Mouse (Mus musculus) spleen, postnatal 4 days (tissue): ENCODE results near the gene Slc12a9.

ENCODE experiments used
- DNase-seq, 2 experiments: peaks; one replicate each; pipeline ENCODE4 v3.0.0; 2022; ENCODE audit warnings: low spot score in 2 of 2

The Slc12a9 gene

DNA sequence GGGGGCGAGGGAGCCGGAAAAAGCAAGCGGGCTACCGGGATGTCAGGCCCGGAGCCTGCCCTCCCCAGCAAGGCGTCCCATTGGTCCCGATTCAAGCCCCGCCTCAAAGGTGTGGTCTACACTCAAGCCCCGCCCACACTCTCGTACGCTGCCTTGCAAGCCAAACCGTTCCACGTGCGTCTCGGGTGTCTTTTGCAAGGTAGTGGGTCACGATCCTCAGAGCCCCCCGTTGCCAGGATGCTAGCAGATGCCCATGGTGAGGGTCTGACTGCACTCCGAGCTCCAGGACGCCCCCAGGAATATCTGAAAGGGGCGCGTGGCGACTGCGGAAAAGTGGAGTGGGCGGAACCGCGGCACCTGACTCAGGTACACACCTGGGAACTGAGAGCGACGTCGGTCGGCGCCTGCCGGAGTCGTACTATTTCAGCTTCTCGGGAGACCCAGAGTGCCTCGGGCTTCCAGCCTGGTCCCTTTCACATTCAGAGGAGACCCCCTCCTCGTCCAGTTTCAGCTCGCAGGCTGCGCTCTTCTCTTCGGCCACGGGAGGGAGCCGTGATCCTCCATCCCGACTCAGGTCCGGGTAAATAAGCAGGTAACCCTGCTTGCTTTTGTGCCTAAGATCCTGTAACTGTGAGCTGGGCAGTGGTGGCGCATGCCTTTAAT, at the start of gene Slc12a9:
Slc12a9 (minus strand) TSS at position 86 of the 663 bp plus-strand sequence.
- DNase-seq = peak; percentile 93 to 94

DNA sequence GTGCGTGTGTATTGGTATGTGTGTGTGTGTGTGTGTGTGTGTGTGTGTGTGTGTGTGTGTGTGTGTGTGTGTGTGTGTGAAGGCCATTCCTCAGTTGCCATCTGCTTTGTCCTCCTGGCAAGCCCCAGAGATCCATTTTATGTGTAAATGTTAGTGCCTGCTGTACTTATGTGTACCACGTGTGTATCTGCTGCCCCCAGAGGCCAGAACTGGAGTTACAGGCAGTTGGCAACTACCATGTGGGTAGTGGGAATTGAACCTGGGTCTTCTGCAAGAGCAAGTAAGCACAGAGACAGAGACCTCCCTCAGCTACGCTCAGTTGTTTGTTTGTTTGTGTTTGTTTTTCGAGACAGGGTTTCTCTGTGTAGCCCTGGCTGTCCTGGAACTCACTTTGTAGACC, 47.8 kb upstream of the Slc12a9 start:
- peak; percentile 56 to 85 for DNase-seq

DNA sequence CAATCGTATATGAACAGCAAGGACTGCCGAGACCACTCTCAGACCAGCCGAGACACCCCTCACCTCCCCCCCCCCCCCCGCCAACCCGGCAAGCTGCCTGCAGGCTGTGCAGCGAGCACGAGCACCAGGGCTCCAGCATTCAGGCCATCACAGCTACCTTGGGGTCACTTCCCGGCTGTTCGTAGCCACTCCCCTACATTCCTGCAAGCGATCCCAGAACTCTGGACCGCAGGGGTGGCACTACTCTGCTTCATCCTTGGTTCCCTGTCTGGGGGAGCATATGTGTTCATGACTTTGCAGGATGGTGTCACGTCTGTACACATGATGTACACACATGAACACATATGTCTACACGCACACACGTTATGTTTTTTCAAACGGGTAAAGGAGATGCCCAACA, 44.2 kb upstream of the Slc12a9 start:
- no peak for DNase-seq

DNA sequence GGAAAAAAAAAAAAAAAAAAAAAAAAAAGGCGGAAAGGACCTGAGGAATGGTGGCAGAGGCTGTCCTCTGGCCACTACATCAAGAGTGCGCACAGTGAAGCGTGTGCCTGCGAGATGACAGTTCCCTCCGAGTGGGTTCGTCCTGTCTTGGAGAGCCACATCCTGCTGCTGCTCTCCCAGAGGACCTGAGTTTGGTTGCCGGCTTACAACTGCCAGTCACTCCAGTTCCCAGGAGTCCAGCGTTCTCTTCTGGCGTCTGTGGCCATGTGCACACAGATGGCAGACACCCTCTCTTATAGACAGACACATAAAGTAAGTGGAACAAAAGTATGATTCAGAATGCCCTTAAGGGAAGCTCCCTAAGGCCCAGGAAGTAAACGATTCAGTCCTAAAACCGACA, 43.8 kb upstream of the Slc12a9 start:
- no peak for DNase-seq

DNA sequence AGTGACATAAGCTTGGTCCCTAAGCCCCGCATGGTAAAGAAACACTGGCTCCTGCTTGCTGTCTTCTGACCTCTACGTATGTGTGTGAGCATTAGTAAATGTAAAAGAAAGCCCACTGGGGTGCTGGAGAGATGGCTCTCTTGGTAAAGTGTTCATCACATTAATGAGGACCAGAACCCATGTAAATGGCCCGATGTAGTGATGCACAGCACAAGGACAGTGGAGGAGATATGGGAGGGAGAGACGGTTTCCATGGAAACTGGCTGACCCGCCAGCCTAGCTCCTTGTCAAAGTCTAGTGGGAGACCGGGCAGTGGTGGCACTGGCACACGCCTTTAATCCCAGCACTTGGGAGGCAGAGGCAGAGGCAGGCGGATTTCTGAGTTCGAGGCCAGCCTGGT, 43.3 kb upstream of the Slc12a9 start:
- no peak for DNase-seq

DNA sequence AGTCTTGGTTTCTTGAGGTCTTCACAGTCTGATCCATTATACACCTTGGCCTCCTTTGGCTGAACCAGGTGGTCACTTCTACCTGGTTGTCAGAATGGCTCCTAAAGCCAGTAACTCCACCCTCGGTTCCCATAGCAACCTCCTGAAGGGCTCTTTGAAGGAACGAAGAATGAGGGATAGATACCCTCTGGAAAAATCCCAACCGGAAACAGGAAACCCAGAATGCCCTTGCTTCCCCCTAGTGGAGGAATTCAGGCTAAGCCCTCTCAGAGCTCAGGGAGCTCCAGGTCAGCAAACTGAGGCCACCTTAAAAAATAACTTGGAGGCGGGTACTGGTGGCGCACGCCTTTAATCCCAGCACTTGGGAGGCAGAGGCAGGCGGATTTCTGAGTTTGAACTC, 42.8 kb upstream of the Slc12a9 start:
- no peak for DNase-seq

DNA sequence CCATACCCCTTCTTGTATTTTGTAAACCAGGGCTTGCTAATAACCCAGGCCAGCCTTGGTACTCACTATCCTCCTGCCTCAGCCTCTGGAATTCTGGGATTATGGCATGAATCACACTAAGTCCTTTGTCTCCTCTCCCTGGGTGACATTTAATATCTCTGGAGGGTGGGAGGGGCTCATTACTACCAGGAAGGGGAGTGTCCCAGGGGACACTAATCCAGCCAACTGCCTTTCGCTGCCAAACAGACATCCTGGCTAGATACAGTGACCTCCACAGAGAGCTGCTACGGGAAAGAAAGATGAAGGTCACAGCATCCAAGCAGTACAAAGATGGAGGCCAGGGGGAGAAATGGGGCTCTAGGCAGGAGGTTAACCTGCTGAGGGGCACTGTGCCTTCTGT, 42.2 kb upstream of the Slc12a9 start:
- DNase-seq = no peak

DNA sequence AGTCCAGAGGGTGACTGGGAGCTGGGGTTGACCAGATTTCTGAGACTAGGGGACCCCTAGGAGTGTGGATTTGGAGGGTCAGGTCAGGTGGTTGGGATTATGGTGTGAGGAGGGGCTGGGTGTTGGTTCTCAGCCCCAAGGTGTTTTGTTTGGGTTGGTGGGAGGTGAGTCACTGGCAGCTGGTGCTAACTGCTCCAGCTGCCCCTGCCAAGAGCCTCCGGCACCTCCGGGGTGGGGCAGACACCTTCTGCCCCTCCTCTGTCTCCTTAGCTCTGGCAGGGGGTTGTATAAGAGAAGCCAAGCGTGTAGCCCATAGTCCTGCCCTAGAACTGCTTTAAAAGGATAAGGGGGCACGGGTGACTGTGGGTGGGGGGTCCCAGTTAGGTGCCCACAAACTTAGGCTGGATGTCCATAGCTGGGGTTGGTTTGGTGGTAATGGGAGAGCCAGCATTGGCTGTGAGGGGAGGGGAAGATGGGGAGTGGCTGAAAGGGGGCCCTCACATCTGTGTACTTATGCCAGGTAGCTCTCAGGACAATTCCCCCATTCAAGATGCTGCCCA, 41.2 kb upstream of the Slc12a9 start:
- no peak for DNase-seq

DNA sequence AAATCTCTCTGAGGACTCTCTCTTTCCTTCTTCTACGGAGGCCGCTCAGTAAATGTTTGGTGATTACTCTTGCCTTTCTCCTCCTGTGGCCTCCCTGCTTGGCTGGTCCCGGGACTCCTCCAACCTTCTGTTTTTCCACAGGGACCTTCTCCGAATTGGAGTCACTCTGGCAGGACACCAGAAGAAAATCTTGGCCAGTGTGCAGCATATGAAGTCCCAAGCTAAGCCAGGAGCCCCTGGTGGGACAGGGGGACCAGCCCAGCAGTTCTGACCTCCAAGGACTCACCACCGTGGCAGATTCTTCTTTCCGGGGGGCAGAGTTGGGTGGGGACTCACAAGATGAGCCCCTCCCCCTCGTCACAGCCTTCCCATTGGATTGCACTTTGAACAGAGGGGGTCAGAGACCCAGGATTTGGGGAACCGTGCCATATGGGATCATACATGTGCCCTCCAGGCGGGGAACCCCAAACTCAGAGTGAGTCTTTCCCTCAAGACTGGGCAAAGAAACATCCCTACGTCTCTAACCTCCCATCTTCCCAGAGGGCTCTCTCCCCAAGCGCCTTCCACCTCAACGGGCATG, 40.1 kb upstream of the Slc12a9 start:
- no peak for DNase-seq

DNA sequence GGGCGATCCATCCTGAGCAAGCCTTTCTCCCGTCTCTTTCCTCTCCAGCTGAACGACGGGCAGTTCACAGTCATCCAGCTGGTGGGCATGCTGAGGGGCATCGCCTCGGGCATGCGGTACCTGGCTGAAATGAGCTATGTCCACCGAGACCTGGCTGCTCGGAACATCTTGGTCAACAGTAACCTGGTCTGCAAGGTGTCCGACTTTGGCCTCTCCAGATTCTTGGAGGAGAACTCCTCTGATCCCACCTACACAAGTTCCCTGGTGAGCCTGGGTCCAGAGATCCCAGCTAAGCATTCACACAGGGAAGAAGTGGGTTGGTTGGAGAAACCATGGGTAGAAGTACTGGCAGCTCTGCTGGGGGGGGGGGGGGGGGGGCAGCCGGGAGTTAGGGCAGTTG, 36.3 kb upstream of the Slc12a9 start:
- DNase-seq = no peak

DNA sequence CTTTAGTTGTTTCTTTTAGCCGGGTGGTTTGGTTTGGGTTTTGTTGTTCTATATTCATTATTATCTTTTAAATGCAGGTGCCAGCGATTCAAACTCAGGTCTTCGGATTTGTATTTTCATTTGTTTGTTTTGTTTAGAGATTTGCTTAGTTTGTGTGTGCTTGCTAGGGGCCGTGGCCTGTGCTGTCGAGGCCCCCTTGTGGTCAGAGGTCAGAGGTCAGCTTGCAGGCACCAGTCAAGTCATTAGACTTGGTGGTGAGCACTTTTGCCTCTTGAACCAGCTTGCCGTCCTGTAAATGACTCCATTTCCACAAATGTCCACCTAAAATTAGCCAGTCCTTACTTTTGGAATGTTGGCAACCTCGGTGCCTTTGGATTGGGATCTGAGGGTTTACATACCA, 25.0 kb upstream of the Slc12a9 start:
- DNase-seq = no peak

DNA sequence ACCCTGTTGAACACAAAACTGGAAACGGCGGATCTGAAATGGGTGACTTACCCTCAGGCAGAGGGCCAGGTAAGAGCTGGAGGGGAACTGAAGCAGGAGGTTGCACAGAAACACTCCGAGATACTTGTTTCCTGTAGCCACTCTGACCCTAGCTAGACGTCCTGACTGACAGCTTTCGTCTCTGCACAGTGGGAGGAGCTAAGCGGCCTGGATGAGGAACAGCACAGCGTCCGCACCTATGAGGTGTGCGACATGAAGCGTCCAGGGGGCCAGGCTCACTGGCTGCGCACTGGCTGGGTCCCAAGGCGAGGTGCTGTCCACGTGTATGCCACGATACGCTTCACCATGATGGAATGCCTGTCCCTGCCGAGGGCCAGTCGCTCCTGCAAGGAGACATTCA, 20.7 kb upstream of the Slc12a9 start:
- no peak for DNase-seq

DNA sequence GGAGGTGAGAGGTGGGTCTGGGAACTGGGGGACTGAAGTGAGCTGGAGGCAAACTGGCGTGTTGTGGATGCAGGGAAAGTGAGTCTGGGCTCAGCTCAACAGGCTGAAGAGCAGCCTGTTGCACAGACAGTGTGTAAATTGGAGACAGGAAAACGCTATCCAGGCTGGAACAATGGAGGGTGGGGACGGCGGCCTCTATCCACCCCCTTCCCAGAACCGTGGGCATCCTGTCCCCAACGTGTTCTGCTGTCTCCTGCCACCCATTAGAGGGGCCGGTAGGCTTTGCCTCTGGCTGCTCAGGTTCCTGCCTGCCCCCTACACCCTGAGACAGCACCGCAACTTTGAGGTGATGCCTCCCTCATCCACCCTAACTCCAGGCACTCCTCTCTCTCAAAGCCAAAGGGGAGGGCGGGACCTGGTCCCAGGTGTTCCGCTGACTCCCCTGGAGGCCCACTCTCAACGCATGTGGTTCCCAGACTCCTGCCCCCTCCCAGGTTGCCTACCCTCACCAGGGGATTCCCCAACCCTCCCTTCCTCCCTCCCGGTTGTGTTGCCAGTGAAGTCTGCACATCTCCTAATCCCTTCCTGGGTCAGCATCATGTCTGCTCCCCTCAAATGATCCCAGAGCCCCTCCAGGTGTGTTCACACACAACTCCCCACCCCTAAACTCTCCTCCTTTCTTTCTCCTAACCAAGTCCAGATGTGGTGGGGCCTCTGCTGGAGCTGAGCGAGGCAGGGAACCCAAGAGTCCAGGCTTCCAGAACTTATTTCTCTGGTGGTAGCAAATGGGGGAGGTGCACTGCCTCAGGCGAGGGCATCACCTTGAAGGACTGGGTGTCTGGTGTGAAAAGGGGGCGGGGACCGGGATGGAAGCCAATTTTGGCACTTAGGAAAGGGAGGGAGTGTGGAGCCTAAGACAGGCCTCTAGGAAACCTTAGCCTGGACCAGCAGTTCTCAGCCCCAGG, 18.9 kb upstream of the Slc12a9 start:
- DNase-seq = no peak

DNA sequence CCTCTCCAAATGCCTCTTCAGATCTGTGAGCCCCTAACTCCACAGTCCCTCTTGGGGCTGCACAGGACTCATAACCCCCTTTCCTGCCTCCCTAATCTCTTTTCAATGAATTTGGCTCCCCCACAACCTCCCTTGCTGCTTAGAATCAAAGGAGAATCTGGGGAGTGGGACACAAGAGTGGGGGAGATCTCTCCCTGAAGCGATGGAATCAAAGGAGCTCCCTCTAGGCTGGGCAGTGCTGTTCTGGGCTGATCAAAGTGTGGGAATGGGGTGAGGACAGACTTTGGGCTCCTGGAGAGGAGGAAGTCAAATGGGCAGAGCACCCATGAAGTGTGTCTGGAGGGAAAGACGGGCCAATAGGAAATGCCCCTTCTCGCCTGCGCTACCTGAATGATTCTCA, 18.0 kb upstream of the Slc12a9 start:
- DNase-seq = peak in 1 of 2 experiments; percentile 52

DNA sequence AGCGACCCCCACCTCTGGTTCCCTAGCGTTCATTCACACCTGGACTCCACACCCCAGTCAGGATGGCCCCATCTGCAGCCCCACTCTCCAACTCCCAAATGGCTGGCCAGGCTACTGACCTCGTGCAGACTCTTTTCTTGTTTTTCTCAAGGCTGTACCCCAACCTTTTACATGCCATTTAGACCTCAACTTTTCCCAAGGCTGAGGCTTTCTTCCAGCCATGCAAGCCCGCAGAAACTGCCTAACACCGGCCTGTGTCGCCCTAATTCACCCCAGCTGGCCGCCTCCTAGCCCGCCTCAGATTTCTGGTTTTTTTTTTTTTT, 17.6 kb upstream of the Slc12a9 start:
- DNase-seq = no peak

DNA sequence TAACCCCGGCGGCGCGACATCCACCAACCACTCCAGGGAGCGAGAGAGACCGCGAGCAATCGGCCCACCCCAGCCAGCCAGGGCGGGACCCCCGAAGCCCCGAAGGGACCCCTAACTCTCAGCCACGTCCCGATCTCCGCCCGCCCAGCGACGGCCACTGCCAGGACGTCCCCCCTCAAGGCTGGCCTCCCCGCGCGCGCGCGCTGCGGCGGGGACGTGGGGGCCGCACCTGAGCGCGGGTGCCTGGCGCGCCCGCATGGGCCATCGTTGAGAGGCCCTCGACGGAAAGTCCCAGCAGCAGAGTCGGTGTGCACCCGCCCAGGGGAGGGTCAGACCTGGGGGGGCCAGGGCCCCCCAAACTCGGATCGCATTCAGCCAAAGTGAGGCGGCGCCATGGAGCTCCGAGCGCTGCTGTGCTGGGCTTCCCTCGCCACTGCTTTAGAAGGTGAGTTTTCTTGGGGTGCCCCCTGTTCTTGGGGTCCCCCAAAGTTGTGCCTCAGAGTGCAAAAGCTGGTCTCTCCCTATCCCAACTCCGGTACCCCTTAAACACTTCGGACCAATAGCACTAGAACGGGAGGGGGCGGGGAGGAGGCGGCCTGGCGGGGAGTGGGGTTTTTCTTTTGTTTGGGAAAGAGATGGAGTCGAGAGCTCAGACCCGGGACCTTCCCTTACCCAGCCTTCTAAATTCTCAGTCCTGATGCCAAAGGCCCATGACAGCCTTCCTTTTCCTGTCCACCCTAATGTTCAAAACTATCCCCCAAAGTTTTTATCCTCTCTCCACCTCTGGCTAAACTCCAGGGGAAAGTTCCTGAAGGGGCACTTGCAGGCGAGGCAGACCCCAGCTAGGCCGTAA, 17.0 kb upstream of the Slc12a9 start:
- DNase-seq = no peak

DNA sequence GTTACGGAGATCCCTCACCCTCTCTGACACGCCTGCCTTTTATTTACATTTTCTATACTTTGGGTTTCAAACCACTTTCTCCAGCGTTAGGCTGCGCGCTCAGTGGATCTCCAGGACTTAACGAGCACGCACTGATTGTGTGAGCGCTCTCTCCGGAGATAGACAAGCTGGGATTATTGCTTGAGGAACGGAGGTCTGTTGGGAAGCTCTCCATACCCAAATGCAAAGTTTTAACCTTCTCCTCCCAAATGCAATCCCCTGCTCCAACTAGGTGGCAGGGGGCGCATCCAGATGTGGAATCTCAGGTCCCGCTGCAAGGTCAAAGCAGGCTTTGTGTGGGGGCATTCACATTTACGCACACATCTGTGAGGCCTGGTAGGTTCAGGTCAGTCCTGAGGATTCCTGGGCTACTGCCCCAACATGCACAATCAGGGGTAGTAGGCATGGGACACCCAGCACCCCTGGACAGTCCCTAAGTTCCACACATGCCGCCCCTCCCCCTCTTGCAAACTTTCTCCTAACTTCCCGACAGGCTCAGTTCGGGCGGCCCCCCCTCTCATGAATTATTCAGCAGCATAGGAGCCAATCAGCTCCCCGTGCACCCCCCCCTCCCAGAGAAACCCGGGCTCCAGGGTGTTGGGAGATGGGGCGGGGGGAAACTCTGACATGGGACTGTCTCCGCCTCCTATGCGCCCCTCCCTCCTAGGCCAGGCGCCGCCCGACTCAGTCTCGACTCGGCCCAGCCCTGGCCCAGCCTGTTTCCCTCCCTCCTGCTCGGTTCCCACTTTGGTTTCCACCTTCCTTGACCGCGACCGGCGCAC, 16.2 kb upstream of the Slc12a9 start, which contains the start of gene Ephb4:
Ephb4 (plus strand) TSS at position 726 of the 821 bp plus-strand sequence.
- peak in 1 of 2 experiments; percentile 32 for DNase-seq

DNA sequence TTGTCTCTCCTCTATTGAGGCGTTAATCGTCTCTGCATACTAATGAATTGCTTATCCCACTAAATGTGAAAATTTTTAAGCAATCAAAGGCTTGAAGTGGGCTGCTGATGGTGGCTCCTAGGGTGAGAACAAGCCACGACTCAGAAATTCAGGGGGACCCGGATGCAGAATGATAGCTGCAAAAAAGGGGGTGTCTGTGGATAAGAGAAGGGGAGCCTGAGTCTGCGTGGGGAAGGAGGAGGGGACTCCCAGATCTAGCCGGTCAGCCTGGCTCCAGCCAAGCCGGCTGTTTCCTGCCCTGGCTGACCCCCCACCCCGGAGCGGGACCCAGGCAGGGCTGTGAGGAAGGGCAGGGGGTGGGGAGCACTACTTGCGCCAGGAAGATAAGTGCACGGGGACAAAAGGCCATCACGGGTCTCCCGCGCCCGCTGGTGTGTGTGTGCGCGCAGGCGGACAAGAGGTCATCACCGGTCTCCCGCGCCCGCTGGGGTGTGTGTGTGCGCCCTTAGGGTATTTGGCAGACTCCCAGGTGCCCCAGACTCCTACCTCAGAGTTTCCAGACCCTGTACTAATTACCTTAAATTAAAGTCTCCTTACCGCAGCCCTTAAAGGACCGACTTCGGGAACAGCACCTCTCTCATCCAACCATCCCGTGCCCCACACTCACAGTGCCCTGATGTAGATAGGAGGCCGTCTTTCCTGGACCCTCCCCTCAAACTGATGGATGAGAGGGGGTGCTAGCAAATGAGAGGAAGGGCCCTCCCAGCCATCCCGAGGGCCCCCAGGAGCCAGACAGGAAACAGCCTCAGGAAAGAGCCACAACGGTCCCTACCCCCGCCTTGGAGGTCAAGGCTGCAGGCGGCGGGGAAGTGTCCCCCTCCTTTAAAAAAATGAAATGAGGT, 15.3 kb upstream of the Slc12a9 start:
- DNase-seq = peak in 1 of 2 experiments; percentile 31

DNA sequence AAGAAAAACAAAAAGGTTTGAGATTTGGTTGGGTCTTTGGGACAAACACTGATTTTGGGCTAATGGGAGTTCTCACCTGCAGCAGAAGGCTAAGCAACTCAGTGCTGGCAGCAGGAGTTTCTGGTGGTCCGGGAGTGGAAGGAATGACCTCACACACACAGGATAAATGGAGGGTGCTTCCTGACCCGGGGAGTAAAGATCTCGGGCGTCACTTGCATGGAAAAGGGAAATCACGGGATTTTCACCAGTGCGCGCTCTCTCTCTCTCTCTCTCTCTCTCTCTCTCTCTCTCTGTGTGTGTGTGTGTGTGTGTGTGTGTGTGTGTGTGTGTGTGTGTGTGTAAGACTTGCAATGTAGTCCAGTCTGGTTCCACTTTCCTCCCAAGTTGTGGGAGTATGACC, 14.5 kb upstream of the Slc12a9 start:
- DNase-seq = no peak

DNA sequence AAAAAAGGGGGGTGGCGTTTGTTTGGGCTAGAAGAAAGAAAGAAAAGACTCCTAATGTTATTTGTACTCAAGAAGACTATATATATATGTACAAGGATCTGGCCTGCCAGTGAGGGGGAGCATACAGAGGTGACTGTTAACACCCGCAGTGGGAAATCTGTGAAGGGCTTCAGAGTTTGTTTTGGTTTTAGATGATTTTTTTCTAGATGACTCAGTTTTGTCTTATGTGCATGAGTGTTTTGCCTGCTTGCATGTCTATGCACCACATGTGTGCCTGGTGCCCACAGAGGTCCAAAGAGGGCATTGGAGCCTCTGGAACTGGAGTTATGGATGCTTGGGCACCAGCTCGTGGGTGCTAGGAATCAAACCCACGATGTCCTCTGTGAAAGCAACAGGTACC, 13.6 kb upstream of the Slc12a9 start:
- no peak for DNase-seq
